Mouse (Mus musculus) hindbrain, embryonic 14.5 days (tissue): ENCODE measurements around the gene Ttc28. TPM values are rescaled to one million over a fixed set of nuclear protein-coding genes. Genes with fewer than 3 reads are reported as not detected.
"Not testable (repeated sequence)": the region's sequence is repeated elsewhere in the genome, so short reads cannot be mapped to it uniquely, and the experiment has no call there.

ENCODE experiments used
- ATAC-seq: fragments of 200-750 bp; cut with Nextera tagmentation; 2 replicates; pipeline ENCODE4 v1.8.0; 2017; ENCODE audit warnings: moderate number of reproducible peaks, mild to moderate bottlenecking, moderate TSS enrichment, moderate library complexity; ENCODE audit not compliant: low FRiP score
- DNase-seq: peaks from one replicate; pipeline ENCODE4 v3.0.0-alpha.2; 2015; ENCODE audit warnings: low spot score
- H3K27ac ChIP-seq: fragments of 300-500 bp; sonication (generic); 2 replicates; pipeline ENCODE4 v1.5.1; 2014; ENCODE audit warnings: mild to moderate bottlenecking, moderate library complexity
- H3K27me3 ChIP-seq: fragments of 300-500 bp; sonication (generic); 2 replicates; pipeline ENCODE4 v1.6.1; 2014; ENCODE audit warnings: mild to moderate bottlenecking, low read length, mixed read lengths; ENCODE audit not compliant: control insufficient read depth, insufficient read depth
- H3K36me3 ChIP-seq: fragments of 300-500 bp; sonication (generic); replicated peaks from 2 replicates; pipeline ENCODE4 v1.6.1; 2014; ENCODE audit not compliant: control insufficient read depth, insufficient read depth
- H3K4me1 ChIP-seq: fragments of 300-500 bp; sonication (generic); replicated peaks from 2 replicates; pipeline ENCODE4 v1.6.1; 2014; ENCODE audit warnings: antibody characterized with exemption, low read length, mixed read lengths; ENCODE audit not compliant: control insufficient read depth, insufficient read depth
- H3K4me2 ChIP-seq: fragments of 300-500 bp; sonication (generic); replicated peaks from 2 replicates; pipeline ENCODE4 v1.6.1; 2014; ENCODE audit warnings: mild to moderate bottlenecking, moderate library complexity
- H3K4me3 ChIP-seq: fragments of 300-500 bp; sonication (generic); replicated peaks from 2 replicates; pipeline ENCODE4 v1.5.1; 2014; ENCODE audit warnings: mild to moderate bottlenecking, low read length
- H3K9ac ChIP-seq: fragments of 300-500 bp; sonication (generic); 2 replicates; pipeline ENCODE4 v1.6.1; 2014
- H3K9me3 ChIP-seq: fragments of 300-500 bp; sonication (generic); 2 replicates; pipeline ENCODE4 v1.6.1; 2016; ENCODE audit warnings: low read length; ENCODE audit not compliant: control insufficient read depth
- WGBS: fragments of 180-500 bp; shearing (Covaris S2); extraction: QIAGEN DNeasy Blood & Tissue Kit; methylation state at CpG from one replicate; pipeline ENCODE4 v1.1.7; 2014; 5-methylcytosine and 5-hydroxymethylcytosine counted together
- polyA plus RNA-seq: library from polyadenylated mRNA; unstranded; fragments of >200 nt; fragmentation: Nextera tagmentation; extraction: Ambion mirVana; gene quantifications from 2 replicates; pipeline ENCODE4 v1.2.1, GENCODE M21; 2014

Gene Ttc28
- polyA plus RNA-seq, result 27.3 and 30.0 TPM in 2 replicates

GRCm38 (mm10) chr5:110879584-110880374, at the start of gene Ttc28:
Ttc28 (plus strand) TSS chr5:110879803.
- Histone ChIP-seq H3K9me3 (no peaks in the 10 kb centered on the region), H3K4me1 (peaks cover 6% of the 10 kb centered on the region; the same call in 1 of the 2 replicates), H3K4me3 (peak within 1 kb of the TSS; percentile 87), H3K36me3 (peaks cover 4% of the 10 kb centered on the region; the same call in 1 of the 2 replicates), H3K27ac (peak within 1 kb of the TSS; percentile 86), H3K9ac (peak within 1 kb of the TSS; percentile 92), H3K27me3 (no peaks in the 10 kb centered on the region), H3K4me2 (peak within 1 kb of the TSS; percentile 72)
- ATAC-seq (peak; percentile 89), DNase-seq (peak; percentile 92)
- under 1% methylated on average over 94 of the region's 101 CpGs for WGBS

- no peak overlapping the region for H3K4me2 ChIP-seq
- H3K4me1 ChIP-seq, result no peaks in the 10 kb centered on the region
- no peaks in the 10 kb centered on the region for H3K27me3 ChIP-seq
- 96% methylated on average over 5 of the region's 5 CpGs for WGBS
- ATAC-seq (no peak), DNase-seq (no peak)
- H3K27ac ChIP-seq, result no peak overlapping the region
- no peaks in the 10 kb centered on the region for H3K9me3 ChIP-seq
- H3K4me3 ChIP-seq, result no peak overlapping the region
- H3K36me3 ChIP-seq, result no peaks in the 10 kb centered on the region
- H3K9ac ChIP-seq, result no peak overlapping the region
These were observed 48.4 kb upstream of the Ttc28 start for GRCm38 (mm10) chr5:110831036-110831720.

GRCm38 (mm10) chr5:110835959-110836358, 43.6 kb upstream of the Ttc28 start:
- no peak overlapping the region for H3K27ac ChIP-seq
- DNase-seq (peak; percentile 62), ATAC-seq (no peak)
- H3K9me3 ChIP-seq, result no peaks in the 10 kb centered on the region
- no peaks in the 10 kb centered on the region for H3K27me3 ChIP-seq
- no peak overlapping the region for H3K9ac ChIP-seq
- H3K36me3 ChIP-seq, result no peaks in the 10 kb centered on the region
- H3K4me1 ChIP-seq, result peaks cover 6% of the 10 kb centered on the region; the same call in 1 of the 2 replicates
- H3K4me2 ChIP-seq, result no peak overlapping the region
- 32% methylated on average over 3 of the region's 3 CpGs for whole genome bisulfite sequencing
- no peak overlapping the region for H3K4me3 ChIP-seq

- not testable (repeated sequence) for ATAC-seq, H3K4me3 ChIP-seq, H3K9ac ChIP-seq, H3K4me2 ChIP-seq, H3K4me1 ChIP-seq, H3K27me3 ChIP-seq, DNase-seq, H3K36me3 ChIP-seq, H3K9me3 ChIP-seq, H3K27ac ChIP-seq
- WGBS, result 90% methylated on average over 5 of the region's 5 CpGs
These were observed 41.6 kb upstream of the Ttc28 start for GRCm38 (mm10) chr5:110838016-110838415.

- DNase-seq (no peak), ATAC-seq (no peak; the same call in 1 of the 2 replicates)
- Histone ChIP-seq H3K4me3 (peak overlapping the region; percentile 68), H3K9me3 (no peaks in the 10 kb centered on the region), H3K9ac (peak overlapping the region; percentile 69), H3K36me3 (no peaks in the 10 kb centered on the region), H3K4me1 (peaks cover 6% of the 10 kb centered on the region; the same call in 1 of the 2 replicates), H3K4me2 (peak overlapping the region; percentile 76), H3K27me3 (no peaks in the 10 kb centered on the region), H3K27ac (peak overlapping the region; percentile 65)
- 10% methylated on average over 28 of the region's 28 CpGs for WGBS
These were observed 40.4 kb upstream of the Ttc28 start for GRCm38 (mm10) chr5:110839038-110839677.

GRCm38 (mm10) chr5:110839678-110840365, 39.8 kb upstream of the Ttc28 start, which contains the start of the genes Hscb and Chek2:
Hscb (minus strand) TSS chr5:110839777.
Chek2 (plus strand) TSS chr5:110839979.
- DNase-seq (peak; percentile 96), ATAC-seq (peak; percentile 99)
- Histone ChIP-seq H3K9me3 (no peaks in the 10 kb centered on the region), H3K36me3 (no peaks in the 10 kb centered on the region), H3K4me2 (peak within 1 kb of the TSS; percentile 76), H3K27me3 (no peaks in the 10 kb centered on the region), H3K27ac (peak within 1 kb of the TSS; percentile 65), H3K9ac (peak within 1 kb of the TSS; percentile 69), H3K4me1 (peaks cover 6% of the 10 kb centered on the region; the same call in 1 of the 2 replicates), H3K4me3 (peak within 1 kb of the TSS; percentile 68)
- under 1% methylated on average over 41 of the region's 41 CpGs for WGBS

- no peaks in the 10 kb centered on the region for H3K36me3 ChIP-seq
- no peaks in the 10 kb centered on the region for H3K9me3 ChIP-seq
- peak overlapping the region; percentile 66 for H3K4me2 ChIP-seq
- no peak for DNase-seq
- peaks cover 6% of the 10 kb centered on the region; the same call in 1 of the 2 replicates for H3K4me1 ChIP-seq
- H3K27me3 ChIP-seq, result no peaks in the 10 kb centered on the region
- peak overlapping the region; percentile 33; the same call in 1 of the 2 replicates for H3K9ac ChIP-seq
- WGBS, result 11% methylated on average over 4 of the region's 4 CpGs
- no peak overlapping the region for H3K27ac ChIP-seq
- H3K4me3 ChIP-seq, result peak overlapping the region; percentile 68
- ATAC-seq, result no peak
These were observed 39.1 kb upstream of the Ttc28 start for GRCm38 (mm10) chr5:110840465-110840864.

- Histone ChIP-seq H3K4me2 (no peak overlapping the region), H3K36me3 (no peaks in the 10 kb centered on the region)
- WGBS, result 91% methylated on average over 14 of the region's 14 CpGs
These were observed 38.3 kb upstream of the Ttc28 start for GRCm38 (mm10) chr5:110841046-110841862.

More at GRCm38 (mm10) chr5:110841046-110841862, 38.3 kb upstream of the Ttc28 start:
- Histone ChIP-seq H3K9ac (no peak overlapping the region), H3K27ac (no peak overlapping the region), H3K9me3 (no peaks in the 10 kb centered on the region), H3K4me3 (no peak overlapping the region), H3K4me1 (peaks cover 6% of the 10 kb centered on the region; the same call in 1 of the 2 replicates), H3K27me3 (no peaks in the 10 kb centered on the region)
- ATAC-seq, result no peak
- no peak for DNase-seq
